Mouse (Mus musculus) lung, postnatal 14 days (tissue): ENCODE measurements around the gene Gstt2.
"Not testable (repeated sequence)": the region's sequence is repeated elsewhere in the genome, so short reads cannot be mapped to it uniquely, and the experiment has no call there.

Experiments used
- DNase-seq: peaks from one replicate; pipeline ENCODE4 v3.0.0; 2021

Gstt2 gene

DNA sequence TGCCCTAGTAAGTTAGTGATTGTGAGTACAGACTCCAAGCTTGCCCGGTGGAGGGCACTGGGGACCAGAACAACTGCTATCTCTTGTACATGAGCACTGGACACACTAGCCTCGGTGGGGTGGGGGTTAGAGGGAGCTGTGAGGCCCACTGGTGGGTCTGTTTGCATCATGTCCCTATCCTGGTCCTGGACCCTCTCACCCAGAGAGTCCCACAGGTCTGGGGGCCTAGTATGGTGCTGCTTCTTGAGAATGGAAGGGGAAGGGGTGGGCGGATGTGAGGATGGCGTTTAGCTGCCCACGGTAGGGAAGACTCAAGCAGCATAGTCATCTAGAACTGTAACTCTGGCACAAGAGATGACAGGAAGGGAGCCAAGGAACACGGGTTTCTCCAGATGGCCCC is 17.6 kb upstream of the Gstt2 start:
- DNase-seq = no peak

DNA sequence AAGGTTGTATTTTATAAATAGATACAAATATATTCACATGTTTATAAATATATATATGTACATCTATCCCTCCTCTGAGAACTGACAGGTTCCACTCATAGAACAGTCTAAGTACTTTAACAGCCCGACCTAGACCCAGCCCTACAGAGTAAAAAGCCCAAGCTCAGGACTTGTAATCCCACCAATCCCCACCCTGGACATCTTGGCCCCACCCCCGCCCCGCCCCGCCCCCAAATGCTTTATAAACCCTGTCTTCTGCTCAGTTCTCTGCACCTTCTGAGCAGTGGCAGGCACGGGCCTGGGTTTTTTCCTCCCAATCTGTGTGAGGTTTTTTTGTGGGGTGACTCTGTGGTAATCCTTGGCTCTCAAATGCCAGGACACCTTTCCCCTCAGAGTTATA is 16.9 kb upstream of the Gstt2 start:
- DNase-seq = no peak

DNA sequence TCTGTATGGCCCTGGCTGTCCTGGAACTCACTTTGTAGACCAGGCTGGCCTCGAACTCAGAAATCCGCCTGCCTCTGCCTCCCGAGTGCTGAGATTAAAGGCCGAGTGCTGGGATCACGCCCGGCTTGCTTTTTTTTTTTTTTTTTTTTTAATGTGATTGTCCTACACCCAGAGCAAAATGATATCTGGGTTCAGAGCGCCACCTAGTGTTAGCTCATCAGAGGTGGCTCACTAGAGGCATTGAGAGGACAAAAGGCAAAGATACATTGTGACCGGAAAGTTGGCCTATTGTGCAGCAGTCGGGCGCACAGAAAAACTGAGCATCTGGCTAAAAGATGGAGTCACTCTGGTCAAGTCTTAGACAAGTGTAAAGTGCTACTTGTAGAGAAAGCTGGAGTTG is 16.2 kb upstream of the Gstt2 start:
- peak; percentile 93 for DNase-seq

DNA sequence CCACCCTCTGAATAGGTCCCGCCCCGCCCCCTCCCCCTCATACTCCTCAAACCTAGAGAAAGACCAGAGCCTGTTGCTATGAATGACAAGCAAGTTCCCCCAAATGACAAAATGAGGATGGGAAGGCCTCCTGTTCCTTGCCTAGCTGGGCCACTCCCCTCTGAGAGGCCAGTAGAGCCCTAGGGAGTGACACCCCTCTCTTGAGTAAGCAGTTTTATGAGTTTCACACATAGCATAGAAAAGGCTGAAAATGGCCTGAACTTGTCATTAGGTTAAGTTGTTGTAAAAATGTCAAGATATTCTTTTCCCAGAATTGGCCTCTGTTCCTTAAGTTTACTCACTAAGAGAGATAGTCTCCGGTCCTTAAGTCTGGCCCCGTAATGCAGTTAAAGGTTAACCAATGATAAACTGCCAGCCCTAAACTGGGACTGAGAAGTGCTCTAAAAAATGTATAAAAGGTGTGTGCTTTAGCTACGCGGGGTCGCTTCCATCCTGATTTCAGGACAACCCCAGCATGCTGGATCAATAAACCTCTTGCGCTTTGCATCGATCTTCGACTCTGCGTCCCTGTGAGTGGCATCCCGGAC is 15.4 kb upstream of the Gstt2 start:
- DNase-seq = no peak

DNA sequence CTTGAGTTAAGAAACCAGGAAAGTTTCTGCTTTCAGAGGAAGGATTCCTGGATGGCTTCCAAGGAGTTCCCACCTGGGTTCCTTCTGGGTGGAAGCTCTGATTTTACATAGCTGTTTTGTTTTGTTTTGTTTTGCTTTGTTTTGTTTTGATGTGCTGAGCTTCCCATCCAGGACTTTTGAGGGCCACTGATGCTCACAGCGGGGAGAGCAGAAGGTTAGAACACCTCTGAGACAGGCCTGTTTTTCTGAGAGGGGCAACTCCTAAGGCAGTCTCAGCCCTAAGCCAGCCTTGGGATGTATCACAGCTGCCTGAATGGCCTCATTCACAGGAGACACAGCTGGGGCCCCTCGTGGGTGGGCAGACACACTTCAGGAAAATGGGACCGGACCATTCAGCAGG is 14.5 kb upstream of the Gstt2 start:
- no peak for DNase-seq

DNA sequence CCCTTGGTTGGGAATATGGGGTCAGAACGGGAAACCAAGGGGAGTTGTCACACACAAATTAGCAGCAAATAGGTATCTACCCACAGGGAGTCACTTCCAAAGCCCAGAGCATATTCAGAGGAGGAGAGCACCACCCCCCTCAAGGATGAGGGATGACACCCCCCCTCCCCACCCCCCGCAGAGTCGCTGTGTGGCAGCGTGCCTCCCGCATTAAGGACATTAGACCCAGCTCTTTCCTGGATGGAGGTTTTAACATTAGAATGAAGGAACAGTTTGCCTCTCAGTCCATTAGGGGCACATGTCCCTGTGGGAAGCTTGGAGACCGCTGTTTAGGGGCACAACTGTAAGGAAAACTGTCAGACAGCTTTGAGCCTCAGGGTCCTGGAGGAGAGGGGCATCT is 13.9 kb upstream of the Gstt2 start:
- no peak for DNase-seq

DNA sequence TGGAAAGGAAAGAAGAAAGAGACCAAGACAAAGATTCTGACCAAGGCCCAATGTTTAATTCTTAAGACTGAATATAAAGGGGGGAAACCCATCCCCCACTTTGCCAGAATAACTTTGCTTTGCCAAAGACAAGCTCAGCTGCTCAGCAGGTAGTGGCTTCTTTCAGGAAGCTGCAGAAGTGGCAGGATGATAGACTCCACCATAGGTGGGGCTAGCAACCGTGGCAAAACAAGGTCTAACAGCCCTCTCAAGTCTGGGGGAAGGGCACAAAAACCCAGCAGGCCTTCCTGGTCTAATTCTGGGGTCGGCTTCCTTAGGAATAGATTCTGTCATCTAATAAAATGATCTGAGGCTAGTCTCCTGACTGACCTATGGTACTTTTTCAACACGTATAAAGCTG is 11.2 kb upstream of the Gstt2 start:
- no peak for DNase-seq

DNA sequence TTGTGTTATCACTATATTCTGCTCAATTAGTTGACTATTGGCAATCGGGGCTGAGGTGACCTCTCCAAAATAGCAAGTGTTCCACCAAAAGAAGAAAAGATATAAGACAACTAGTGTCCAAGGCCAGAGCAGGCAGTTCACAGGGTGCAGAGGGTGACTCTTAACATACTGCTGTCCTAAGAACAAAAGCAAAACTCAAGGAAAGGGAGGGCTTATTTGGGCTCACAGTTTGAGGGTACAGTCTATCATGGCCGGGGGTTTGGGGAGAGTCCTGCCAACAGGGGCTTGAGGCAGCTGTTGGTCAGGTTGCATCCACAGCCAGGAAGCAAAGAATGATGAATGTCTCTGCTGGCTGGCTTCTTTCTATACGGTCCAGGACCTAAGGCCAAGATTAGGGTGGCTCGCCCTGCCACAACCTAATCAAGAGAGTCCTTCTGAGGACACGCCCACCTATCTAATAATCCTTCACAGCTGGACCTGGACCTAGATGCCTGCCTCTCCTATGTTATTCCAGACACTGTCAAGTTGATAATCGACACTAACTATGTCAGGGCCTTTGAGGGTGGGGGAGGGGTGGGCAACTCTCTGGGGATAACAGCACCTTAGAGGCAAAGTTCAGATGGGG is 8.2 kb upstream of the Gstt2 start:
- DNase-seq = no peak

DNA sequence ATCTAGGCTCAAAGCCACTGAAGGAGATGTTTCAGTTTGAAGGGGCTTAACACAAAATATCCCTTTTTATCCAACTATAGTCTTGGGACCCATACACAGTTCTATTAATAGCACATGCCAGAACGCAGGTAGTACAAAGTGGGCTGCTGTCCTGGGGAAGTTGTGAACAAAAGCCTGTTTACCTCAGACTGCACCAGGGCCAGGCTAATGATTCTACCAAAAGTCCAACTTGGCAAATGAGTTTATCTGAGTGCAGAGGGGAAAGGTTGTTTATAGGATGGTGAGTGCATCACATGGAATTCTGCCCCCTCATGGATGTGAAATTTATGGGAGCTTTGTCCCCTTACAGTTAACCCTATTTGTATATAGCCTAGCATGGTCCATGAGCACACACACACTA is 7.6 kb upstream of the Gstt2 start:
- no peak for DNase-seq

DNA sequence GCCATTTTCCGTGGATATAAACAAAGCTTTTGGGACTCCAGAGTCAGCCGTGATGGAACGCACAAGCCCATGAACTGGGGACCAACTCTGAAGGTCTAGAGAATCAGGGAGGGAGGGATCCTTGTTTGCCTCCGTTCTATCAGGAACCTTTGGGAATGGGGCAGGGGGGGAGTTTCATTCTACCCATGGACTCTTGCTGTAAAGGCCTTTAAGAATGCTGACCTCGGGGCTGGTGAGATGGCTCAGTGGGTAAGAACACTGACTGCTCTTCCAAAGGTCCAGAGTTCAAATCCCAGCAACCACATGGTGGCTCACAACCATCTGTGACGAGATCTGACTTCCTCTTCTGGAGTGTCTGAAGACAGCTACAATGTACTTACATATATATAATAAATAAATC is 6.7 kb upstream of the Gstt2 start:
- DNase-seq = not testable (repeated sequence)

DNA sequence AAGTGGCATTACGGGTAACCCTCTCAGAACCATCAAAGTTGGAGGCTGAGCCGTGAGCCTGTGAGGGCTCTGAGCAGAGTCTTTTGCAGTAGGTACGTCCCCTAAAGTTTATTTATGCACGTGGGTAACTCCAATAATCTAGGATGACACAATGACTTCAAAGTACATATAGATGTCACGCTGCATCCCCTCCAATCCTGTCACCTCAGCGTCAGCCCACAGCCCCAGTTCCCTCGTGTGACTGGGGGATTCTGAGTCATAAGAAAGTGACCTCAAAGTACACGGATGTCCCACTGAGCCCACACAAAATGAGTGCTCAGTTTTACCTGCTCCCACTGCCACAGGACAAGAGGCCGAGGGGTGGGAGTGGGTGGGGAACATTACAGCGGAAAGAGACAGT is 1.9 kb upstream of the Gstt2 start:
- no peak for DNase-seq

DNA sequence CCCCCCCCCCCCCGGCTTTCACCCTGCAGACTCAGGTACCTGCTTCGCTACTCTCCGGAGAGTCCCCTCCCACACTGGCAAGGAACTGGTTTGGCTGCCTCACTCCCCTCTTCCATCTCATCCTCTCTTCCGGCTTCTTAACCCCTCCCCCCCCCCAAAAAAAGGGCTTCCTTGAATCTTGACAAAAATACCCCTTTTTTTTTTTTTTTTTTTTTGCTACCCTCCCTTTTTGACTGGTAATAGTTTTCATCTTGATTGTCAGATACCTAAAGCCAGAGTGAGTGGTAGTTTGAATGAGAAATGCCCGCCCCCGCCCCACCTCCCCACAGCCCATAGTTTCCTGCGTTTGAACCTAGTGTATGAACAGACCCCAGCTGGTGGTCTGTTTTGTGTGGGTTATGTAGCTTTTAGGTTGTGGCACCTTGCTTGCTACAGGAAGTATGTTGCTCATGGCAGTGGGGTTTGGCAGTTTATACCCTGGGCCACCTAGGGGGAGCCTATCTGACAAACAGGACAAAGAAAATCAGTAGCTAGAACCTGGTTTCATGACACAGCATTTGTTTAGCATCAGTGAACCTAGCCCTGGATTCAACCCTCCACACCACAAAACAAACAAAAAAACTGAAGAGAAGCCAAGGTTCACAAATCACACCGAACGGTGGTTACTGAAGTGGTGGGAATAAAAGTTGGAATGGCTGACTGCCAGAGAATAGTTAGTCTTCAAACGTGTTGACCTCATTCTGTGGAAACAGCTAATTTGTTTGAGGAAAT is 1.3 kb downstream of the Gstt2 start:
- DNase-seq = no peak

DNA sequence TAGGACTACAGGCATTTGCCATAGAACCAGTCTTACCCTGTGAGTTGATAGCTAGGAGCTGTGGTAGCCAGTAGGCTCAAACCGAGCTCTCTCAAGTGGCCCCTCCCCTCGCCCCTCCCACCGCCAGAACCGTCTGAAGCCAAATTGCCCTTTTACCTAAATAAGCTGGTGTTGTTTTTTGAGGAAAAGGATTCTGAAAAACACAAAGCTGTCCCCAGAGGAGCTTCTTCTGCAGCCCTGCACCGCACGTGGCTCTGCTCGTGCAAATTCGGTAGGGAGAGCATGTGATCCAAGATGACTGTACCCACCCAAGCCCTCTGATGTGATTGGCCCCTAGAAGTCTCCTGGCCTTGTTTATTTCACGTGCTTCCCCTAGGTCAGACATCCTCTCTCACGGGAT is 1.9 kb downstream of the Gstt2 start:
- peak; percentile 60 for DNase-seq

DNA sequence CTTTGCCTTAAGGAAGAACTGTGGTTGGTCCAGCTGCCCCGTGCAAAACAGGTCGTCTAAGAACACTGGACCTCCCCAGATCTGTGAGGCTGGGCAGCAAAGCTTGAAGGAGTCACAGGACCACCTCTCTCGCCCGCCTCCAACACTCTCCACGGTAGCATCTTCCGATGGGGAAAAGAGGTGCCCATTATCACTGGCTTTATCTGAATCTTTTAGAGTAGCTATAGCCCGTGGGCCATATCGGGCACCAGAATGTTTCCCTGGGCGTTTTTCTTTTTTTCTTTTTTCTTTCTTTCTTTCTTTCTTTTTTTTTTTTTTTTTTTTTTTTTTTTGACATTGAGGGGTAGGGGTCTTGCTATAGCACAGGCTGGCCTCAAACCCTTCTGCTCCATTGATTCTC is 2.5 kb downstream of the Gstt2 start:
- no peak for DNase-seq

DNA sequence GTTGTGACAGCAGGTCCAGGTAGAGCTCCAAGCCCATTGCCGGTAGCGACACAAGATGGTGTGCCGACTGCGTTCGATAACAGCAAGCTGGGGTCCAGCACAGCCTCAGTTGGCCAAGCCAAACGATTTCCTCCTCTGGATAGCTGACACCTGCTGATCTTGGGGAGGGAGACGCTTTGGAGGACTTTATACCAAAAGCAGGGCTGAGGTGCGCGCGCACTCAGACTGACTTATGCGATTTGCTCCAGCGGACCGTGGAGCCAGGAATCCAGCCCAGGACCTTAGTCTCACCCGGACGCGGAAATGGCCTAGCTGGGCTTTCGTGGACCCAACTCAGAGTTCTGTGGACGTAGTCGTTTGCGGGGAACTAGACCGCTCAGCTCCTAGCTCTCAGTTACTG is 3.0 kb downstream of the Gstt2 start:
- DNase-seq = peak; percentile 81

DNA sequence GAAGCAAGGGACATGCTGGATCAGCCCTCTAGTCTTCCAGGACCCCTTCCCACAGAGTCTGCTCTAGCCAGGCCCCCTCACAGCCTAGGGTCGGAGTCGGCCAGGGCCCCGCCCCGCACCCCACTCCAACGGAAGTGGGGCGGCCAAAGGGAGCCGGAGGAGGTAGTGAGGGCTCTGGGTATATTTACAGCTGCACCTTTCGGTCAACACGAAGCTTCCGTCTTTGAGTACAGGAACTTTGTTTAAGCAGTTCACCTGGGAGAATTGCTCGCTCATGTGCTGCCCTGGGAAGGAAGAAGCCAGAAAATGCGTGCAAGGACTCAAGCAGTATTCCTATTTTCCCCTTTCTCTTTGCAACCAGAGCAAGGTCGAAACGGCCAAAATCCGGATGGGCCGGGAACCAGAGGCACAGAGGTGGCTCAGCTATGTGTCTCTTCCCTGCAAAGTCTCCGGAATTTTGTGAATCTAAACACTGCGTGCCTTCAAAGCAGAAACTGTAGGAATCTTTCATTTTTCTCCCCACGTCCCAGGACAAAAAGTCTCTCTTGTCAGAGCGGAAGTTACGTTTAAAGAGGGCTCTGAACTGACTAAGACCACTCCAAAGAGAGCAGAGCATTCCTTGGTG is 3.7 kb downstream of the Gstt2 start:
- DNase-seq = peak; percentile 35

DNA sequence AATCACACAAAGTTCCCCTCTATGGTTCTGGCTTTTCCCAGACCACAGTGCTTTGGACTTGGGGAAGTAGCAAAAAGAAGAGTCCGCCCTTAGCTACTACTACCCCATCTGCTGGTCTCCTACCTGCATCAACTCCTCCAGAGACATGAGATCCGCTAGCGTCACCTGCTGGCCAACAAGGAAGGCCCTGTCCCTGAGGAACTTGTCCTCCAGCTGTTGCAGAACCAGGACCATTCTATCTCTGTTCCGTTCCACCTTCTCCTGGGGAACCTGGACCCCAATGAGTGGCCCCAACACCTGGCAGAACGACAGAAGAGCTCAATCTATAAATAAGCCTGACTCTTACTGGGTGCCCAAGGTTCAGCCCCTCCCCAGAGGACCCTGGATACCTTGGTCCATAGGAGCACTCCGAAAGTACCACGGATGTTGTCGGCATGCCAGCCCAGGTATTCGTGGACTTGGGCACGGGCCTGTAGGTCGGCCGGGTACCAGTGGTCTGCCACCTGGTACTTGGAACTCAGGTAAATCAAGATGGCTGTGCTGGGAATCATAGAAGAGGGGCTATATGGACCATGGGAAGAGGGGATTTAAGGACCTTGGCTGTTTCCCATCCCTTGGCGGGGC is 4.8 kb downstream of the Gstt2 start:
- peak; percentile 78 for DNase-seq

DNA sequence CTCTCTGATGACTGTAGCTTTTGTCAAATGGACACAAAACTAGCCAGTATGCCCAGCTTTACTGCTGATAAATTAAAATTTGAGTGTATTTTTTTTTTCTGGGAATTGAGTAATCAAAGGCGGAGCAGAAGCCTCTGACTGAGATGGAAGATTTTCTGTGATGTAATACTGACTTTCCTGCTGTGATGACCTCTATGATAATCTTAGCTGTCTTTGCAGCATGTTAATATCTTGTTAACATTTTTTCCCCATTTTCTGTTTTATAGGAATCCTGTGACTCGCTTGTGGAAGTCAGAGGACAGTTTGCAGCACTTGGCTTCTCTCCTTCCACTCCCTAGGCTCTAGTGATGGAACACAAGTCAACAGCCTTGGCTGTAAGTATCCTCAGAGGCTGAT is 7.0 kb downstream of the Gstt2 start:
- DNase-seq = no peak

DNA sequence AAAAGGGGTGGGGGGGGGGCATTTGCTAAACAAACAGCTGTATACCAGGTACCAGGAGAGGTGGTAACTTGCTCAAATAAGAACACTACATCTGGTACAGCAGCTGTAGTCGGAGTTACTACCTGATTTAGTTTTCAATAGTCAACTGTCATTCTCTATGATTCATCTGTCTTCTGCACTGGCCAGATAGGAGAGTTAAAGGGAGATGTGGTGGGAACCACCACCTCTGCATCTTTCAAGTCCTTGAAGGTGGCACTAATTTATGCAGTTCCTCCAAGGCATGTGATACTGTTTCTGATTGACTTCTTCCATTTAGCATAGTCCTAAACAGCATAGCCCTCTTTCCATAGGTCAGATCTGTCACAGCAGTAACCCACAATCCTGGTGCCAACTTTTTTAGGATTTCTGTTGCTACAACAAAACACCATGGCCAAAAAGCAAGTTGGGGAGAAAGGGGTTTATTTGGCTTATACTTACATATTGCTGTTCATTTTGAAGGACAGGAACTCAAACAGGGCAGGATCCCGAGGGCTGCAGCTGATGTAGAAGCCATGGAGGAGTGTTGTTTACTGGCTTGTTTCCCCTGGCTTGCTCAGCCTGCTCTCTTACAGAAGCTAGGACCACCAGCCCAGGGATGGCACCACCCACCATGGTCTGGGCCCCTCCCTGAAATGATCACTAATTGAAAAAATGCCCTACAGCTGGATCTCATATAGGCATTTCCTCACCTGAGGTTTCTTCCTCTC is 7.5 kb downstream of the Gstt2 start:
- DNase-seq = no peak

DNA sequence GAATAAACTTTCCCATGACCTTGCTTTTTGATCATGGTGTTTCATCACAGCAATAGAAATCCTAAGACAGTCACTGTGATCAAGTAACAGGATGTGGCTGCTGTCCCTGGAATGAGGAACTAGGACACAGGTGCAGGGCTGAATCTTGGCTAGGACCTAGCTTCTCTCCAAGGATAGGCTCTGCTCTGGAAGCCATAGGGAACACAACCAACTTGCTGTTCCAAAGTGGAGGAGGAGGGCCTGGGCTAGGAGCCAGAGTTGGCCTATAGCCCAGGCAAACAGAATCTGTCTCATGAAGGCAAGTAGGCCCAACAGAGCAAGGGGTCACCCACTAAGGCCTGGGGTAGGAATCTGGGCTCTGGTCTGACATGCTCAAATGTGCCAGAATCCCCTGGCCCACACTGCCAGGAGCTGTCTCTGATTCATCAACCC is 8.7 kb downstream of the Gstt2 start:
- DNase-seq = peak; percentile 28

DNA sequence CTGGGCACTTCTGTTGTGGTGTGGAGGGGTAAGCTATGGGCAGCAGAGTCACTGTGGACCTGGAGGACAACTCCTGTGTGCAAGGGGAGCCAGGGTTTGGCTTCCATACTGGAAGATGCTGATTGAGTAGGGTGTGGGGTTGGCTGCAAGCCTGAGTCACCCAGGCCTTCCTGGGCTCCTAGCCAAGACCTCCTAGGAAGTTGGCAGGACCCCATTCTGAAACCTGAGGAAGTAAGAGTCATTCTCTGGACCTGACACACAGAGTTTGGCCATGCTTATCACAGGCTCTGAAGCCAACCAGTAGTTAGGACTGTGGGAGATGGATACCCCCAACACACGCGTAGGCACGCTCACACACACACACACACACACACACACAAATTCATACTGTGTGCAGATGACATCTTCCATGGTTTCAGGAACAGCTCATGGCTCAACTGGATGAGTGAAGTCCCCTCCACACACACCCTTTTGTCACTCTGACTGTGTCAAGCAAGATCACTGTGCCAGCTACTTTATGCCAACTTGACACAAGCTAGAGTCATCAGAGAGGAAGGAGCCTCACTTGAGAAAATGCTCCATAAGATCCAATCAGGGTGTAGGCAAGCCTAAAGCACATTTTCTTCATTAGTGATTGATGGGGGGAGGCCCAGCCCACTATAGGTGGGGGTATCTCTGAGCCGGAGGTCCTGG is 9.4 kb downstream of the Gstt2 start:
- DNase-seq = peak; percentile 32

DNA sequence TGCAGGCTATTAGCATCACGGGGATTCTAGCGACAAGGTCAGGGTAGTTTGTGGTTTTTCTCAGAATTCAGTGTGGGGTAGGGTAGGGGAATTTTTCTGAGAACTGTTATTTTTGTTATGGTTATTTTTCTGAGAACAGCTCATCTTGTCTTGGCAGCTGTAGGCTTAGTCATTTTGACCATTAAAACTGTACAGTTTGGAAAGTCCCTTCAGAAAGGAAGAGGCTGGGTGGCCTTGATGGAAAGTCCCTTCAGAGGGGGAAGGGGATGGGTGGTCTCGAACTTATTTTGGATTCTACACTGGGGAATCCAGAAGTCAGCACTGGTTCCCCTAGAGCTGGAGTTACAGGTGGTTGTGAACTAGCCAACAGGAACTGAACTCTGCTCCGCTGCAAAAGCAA is 12.7 kb downstream of the Gstt2 start:
- DNase-seq = no peak
